Mouse (Mus musculus) myocyte (in vitro differentiated cells): ENCODE results near the gene Nkx2-2. TPM values are rescaled to one million over a fixed set of nuclear protein-coding genes. Genes with fewer than 3 reads are reported as not detected.

ENCODE experiments used
- H3K27me3 ChIP-seq: one replicate; pipeline ENCODE4 v1.6.1; 2011; ENCODE audit not compliant: control insufficient read depth, insufficient read depth, insufficient read length
- H3K36me3 ChIP-seq: one replicate; pipeline ENCODE4 v1.6.1; 2011; ENCODE audit not compliant: control insufficient read depth, insufficient read depth
- H3K4me2 ChIP-seq: one replicate; pipeline ENCODE4 v1.6.1; 2011; ENCODE audit warnings: low read depth, control low read depth
- H3K4me3 ChIP-seq: one replicate; pipeline ENCODE4 v1.5.1; 2011; ENCODE audit warnings: mild to moderate bottlenecking, control low read depth, moderate library complexity
- H3K79me2 ChIP-seq: one replicate; pipeline ENCODE4 v1.6.1; 2011; ENCODE audit not compliant: control insufficient read depth, insufficient read depth
- H3ac ChIP-seq: one replicate; pipeline ENCODE4 v1.6.1; 2011; ENCODE audit not compliant: control insufficient read depth, insufficient read length
- CEBPB ChIP-seq: IDR thresholded peaks from 2 replicates; pipeline ENCODE4 v1.6.1; 2011; ENCODE audit warnings: mild to moderate bottlenecking, moderate library complexity; ENCODE audit not compliant: poor library complexity, insufficient read depth, severe bottlenecking
- E2F4 ChIP-seq: IDR thresholded peaks from one replicate; pipeline ENCODE4 v1.6.1; 2011; ENCODE audit warnings: mild to moderate bottlenecking, control low read depth, moderate library complexity; ENCODE audit not compliant: insufficient read depth
- MAX ChIP-seq: IDR thresholded peaks from one replicate; pipeline ENCODE4 v1.6.1; 2011; ENCODE audit warnings: low read depth, mild to moderate bottlenecking, control low read depth
- MYOD1 ChIP-seq, 3 experiments: IDR thresholded peaks; one replicate each; pipeline ENCODE4 v1.6.1; 2011; ENCODE audit warnings: control low read depth in 2 of 3, low read depth in 2 of 3, mild to moderate bottlenecking in 2 of 3, moderate library complexity in 1 of 3; ENCODE audit not compliant: insufficient read length in 2 of 3, control insufficient read depth in 1 of 3
- MYOG ChIP-seq, 3 experiments: IDR thresholded peaks; one replicate each; pipeline ENCODE4 v1.6.1; 2011; ENCODE audit warnings: control low read depth in 2 of 3, low read depth in 2 of 3, mild to moderate bottlenecking in 2 of 3; ENCODE audit not compliant: insufficient read length in 2 of 3, control insufficient read depth in 1 of 3, insufficient read depth in 1 of 3
- POLR2A ChIP-seq: IDR thresholded peaks from one replicate; pipeline ENCODE4 v1.6.1; 2011; ENCODE audit warnings: low read depth, mild to moderate bottlenecking, control low read depth, moderate library complexity; ENCODE audit not compliant: insufficient read length
- POLR2AphosphoS2 ChIP-seq: IDR thresholded peaks from one replicate; pipeline ENCODE4 v1.6.1; 2011; ENCODE audit warnings: low read depth, control low read depth; ENCODE audit not compliant: insufficient read length
- REST ChIP-seq: IDR thresholded peaks from one replicate; pipeline ENCODE4 v1.6.1; 2011; ENCODE audit warnings: mild to moderate bottlenecking, control low read depth, moderate library complexity; ENCODE audit not compliant: insufficient read depth, insufficient read length
- SRF ChIP-seq: IDR thresholded peaks from one replicate; pipeline ENCODE4 v1.6.1; 2011; ENCODE audit warnings: low read depth; ENCODE audit not compliant: control insufficient read depth, insufficient read length
- TCF12 ChIP-seq: IDR thresholded peaks from one replicate; pipeline ENCODE4 v1.6.1; 2011; ENCODE audit warnings: mild to moderate bottlenecking, control low read depth; ENCODE audit not compliant: poor library complexity, insufficient read depth, severe bottlenecking
- TCF3 ChIP-seq: IDR thresholded peaks from one replicate; pipeline ENCODE4 v1.6.1; 2011; ENCODE audit warnings: low read depth, control low read depth; ENCODE audit not compliant: insufficient read length
- USF1 ChIP-seq: IDR thresholded peaks from one replicate; pipeline ENCODE4 v1.6.1; 2011; ENCODE audit warnings: low read depth, mild to moderate bottlenecking, control low read depth, moderate library complexity
- polyA plus RNA-seq: library from polyadenylated mRNA; unstranded; fragments of >200 nt; fragmentation: generic; extraction: Trizol; gene quantifications from one replicate; pipeline ENCODE4 v1.2.1, GENCODE M21; 2012; ENCODE audit warnings: missing spikeins

The Nkx2-2 gene
- polyA plus RNA-seq, 1 experiment = not detected

GRCm38 (mm10) chr2:147181304-147181665, 12.8 kb downstream of the Nkx2-2 start:
- Histone ChIP-seq H3K36me3 (no peaks in the 10 kb centered on the region), H3K79me2 (no peaks in the 10 kb centered on the region), H3K4me3 (no peak overlapping the region), H3ac (no peak overlapping the region), H3K4me2 (no peak overlapping the region), H3K27me3 (peaks cover 28% of the 10 kb centered on the region)
- no peak for TF ChIP-seq MYOD1 (IDR thresholded peaks at IDR 0.05; ENCODE audit: control insufficient read depth in 1 of 3, insufficient read length in 2 of 3, low read depth in 2 of 3)
- no peak for TF ChIP-seq CEBPB
- no peak for TF ChIP-seq E2F4

DNA sequence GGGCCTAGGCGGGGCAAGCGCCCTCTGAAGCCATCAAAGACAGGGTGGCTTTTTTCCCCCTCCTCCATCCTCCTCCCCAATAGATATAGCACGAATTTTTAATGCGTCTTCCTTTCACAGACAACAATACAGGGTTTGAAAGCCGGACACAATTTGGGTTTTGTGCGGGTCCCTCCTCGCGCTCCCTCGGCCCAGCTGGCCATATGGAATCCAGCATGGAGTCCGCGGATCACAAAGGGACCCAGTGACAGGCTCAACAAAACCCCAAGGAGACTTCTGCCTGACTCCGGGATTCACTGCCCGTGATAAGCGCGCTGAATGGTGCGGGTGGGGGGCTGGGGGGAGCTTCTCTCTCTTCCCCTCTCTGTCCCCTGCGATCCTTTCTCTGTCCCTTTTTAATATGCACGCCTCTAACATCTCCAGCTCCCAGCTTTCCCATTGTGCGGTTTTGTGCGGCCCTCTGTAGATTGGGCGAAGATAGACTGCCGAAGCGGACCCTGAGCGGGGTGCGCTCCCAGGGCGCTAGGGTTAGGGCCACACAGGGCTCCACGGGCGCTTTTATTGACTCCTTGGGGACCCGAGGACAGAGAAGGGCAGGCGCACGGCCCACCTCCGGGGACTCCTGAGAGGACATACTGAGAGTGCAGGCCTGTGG, 13.3 kb downstream of the Nkx2-2 start:
- Histone ChIP-seq H3K4me3 (no peak overlapping the region), H3K4me2 (no peak overlapping the region), H3K36me3 (no peaks in the 10 kb centered on the region), H3K79me2 (no peaks in the 10 kb centered on the region), H3K27me3 (peaks cover 23% of the 10 kb centered on the region), H3ac (no peak overlapping the region)
- TF ChIP-seq TCF12 = no peak
- no peak for TF ChIP-seq POLR2AphosphoS2
- no peak for TF ChIP-seq MYOD1 (IDR thresholded peaks at IDR 0.05; ENCODE audit: control insufficient read depth in 1 of 3, insufficient read length in 2 of 3, low read depth in 2 of 3)
- TF ChIP-seq MAX = no peak
- no peak for TF ChIP-seq USF1
- TF ChIP-seq E2F4 = no peak
- TF ChIP-seq CEBPB = no peak
- no peak for TF ChIP-seq REST
- TF ChIP-seq SRF = no peak
- no peak for TF ChIP-seq POLR2A
- no peak for TF ChIP-seq TCF3
- TF ChIP-seq MYOG (IDR thresholded peaks at IDR 0.05; ENCODE audit: control insufficient read depth in 1 of 3, insufficient read depth in 1 of 3, insufficient read length in 2 of 3, low read depth in 2 of 3) = no peak

DNA sequence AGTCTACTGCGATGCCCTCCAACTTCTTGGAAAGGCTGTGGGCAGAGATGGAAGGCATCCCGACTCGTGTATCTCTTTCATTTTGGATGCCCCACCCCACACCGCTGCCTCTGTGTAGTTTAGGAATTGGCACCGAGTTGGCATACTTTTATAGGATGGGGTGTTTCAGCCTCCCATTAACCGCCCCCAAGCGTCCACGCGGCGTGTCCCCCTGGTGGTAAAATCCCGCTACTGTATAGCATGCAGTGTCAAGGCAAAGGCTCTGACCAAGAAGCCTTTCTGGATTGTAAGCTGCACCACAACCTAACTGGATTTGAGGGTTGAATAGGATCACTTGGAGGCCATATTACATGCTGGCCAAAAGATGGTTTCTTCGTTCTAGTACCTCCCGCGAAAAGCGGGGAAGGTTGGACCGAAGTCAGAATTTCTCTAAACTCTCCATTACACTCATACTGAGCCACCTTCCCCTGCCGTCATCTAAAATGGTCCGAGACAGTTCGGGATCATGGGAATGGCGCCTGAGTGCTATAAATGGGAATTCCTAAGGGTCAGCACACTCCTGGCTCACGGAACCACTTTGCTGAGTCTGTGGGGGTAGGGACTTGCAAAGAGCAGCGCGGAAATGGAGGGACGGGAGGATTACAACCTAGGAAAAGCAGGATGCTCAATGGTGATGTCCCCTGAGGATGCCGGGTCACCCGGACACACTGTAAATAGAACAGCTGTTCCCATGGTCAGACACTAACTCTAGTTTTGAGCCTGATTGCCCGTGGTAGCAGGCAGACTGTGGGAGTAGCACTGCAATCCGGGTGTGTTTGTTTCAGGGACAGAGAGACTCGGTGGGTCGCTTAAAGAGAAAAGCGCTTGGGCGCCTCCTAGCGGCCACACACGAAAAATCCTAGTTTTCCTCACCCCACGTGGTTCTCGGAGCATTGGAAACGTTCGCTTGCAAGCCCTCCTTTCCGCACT, 15.7 kb downstream of the Nkx2-2 start:
- H3K4me3 ChIP-seq = peak overlapping the region; percentile 22
- peaks cover 5% of the 10 kb centered on the region for H3K27me3 ChIP-seq
- TF ChIP-seq POLR2AphosphoS2 (no peak), TCF12 (no peak), MYOG (IDR thresholded peaks at IDR 0.05; ENCODE audit: control insufficient read depth in 1 of 3, insufficient read depth in 1 of 3, insufficient read length in 2 of 3, low read depth in 2 of 3) (no peak), MAX (no peak), POLR2A (no peak), REST (no peak), USF1 (no peak)
- H3K36me3 ChIP-seq = no peaks in the 10 kb centered on the region
- peak overlapping the region; percentile 87 for H3K4me2 ChIP-seq
- H3K79me2 ChIP-seq = no peaks in the 10 kb centered on the region
- no peak overlapping the region for H3ac ChIP-seq

GRCm38 (mm10) chr2:147177672-147178071, 16.4 kb downstream of the Nkx2-2 start:
- peak overlapping the region; percentile 87 for H3K4me2 ChIP-seq
- no peaks in the 10 kb centered on the region for H3K36me3 ChIP-seq
- H3ac ChIP-seq = no peak overlapping the region
- peak overlapping the region; percentile 22 for H3K4me3 ChIP-seq
- TF ChIP-seq USF1 = no peak
- no peak for TF ChIP-seq REST
- TF ChIP-seq CEBPB = no peak
- no peak for TF ChIP-seq MAX
- TF ChIP-seq TCF12 = no peak
- no peak for TF ChIP-seq MYOG (IDR thresholded peaks at IDR 0.05; ENCODE audit: control insufficient read depth in 1 of 3, insufficient read depth in 1 of 3, insufficient read length in 2 of 3, low read depth in 2 of 3)
- TF ChIP-seq TCF3 = no peak
- TF ChIP-seq POLR2A = no peak
- no peak for TF ChIP-seq MYOD1 (IDR thresholded peaks at IDR 0.05; ENCODE audit: control insufficient read depth in 1 of 3, insufficient read length in 2 of 3, low read depth in 2 of 3)
- no peak for TF ChIP-seq POLR2AphosphoS2
- TF ChIP-seq E2F4 = no peak
- no peak for TF ChIP-seq SRF
- H3K27me3 ChIP-seq = peaks cover 3% of the 10 kb centered on the region
- no peaks in the 10 kb centered on the region for H3K79me2 ChIP-seq
